Mouse (Mus musculus) brown adipose tissue, adult 24 weeks (tissue): ENCODE results near the gene Utp20. TPM values are rescaled to one million over a fixed set of nuclear protein-coding genes. Genes with fewer than 3 reads are reported as not detected.
A peak's percentile ranks its signal among the peaks of the same experiment; 100 is the strongest.
"Not testable (repeated sequence)": the region's sequence is repeated elsewhere in the genome, so short reads cannot be mapped to it uniquely, and the experiment has no call there.

Source experiments
- H3K27ac ChIP-seq: fragments of 200-500 bp; replicated peaks from 2 replicates; pipeline ENCODE4 v1.5.1; 2012; ENCODE audit warnings: low read depth, mild to moderate bottlenecking, low read length
- H3K4me1 ChIP-seq: fragments of 200-500 bp; 2 replicates; pipeline ENCODE4 v1.6.1; 2012; ENCODE audit warnings: low read length, mixed read lengths; ENCODE audit not compliant: control insufficient read depth, insufficient read depth, insufficient read length
- H3K4me3 ChIP-seq: fragments of 200-500 bp; 2 replicates; pipeline ENCODE4 v1.5.1; 2012; ENCODE audit warnings: low read depth, mild to moderate bottlenecking, low read length, moderate library complexity; ENCODE audit not compliant: insufficient read depth
- polyA plus RNA-seq: library from polyadenylated mRNA; stranded (reverse); fragments of >200 nt; gene quantifications from 2 replicates; pipeline ENCODE4 v1.2.4, GENCODE M21; 2012; ENCODE audit not compliant: missing spikeins, insufficient read depth, insufficient read length

The Utp20 gene
- polyA plus RNA-seq, 1 experiment = 4.4 TPM

DNA sequence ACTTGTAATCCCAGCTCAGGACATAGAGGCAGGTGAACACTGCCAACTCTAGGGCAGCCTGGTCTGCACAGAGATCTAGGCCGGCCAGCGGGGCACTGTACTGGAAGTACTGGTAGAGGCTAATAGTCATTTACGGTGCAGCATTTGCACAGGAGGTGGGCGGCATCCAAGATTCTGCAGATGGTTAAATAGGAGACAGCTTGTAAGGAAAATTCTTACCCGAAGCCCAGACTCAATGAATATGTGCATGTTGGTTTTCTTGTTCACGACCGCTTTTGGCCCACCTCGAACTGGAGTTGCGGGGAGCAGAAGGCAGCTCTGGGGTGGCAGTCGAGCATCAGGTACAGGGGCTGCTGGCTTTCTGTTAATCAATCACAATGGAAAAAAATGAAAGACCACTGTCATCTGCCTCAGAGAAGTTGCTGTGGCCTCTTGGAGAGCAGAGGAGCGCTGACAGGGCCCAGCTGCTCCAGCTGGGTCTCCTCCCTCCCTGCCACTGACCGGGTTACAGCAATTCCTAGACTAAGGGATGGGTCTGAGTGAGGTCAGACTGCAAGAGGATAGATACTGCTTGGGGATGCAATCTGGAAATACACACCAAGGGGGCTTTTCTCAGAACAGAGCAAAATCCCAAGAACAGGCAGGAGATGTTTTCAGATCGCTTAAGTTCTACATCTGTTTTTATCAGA lies 64.9 kb downstream of the Utp20 start:
- Histone ChIP-seq H3K4me3 (no peak overlapping the region), H3K4me1 (no peaks in the 10 kb centered on the region), H3K27ac (no peak overlapping the region)

DNA sequence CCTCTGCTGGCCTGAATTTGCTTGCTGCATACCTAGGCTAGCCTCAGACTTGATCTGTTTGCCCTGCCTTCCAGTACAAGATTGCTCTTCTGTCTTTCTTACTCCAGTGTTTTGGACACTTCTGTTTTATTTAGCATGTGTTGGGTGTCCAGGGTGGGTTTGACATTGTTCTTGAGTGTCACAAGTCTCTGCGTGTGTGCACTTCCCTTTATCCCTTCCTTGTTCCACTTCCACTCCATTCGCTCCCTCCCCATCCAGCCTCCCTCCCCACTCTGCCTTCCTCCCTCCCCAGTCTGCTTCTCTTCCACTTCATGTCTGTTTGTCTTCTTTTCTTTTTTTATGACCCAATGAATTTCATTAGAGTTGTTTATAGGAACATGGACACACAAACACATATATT lies 85.2 kb downstream of the Utp20 start:
- Histone ChIP-seq H3K4me3 (no peak overlapping the region), H3K27ac (no peak overlapping the region), H3K4me1 (no peaks in the 10 kb centered on the region)

DNA sequence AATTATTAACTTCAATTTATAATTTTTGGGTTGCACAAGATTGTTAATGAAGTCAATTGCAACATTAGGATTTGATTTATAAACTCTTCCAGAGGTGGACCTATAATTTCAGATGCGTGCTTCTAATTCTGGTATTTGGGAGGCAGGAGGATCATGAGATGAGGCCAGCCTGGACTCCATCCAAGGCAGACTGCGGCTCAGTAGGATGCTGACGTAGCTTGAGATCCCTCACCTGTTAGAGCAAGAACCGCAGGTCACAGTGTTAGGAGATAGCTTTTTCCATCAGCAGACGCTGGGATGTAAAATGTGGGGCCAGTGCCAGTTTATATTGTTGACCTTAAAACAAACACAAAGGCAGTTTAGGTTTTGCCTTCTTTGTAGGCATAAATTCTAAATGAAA lies 85.8 kb downstream of the Utp20 start:
- H3K27ac ChIP-seq = no peak overlapping the region
- no peaks in the 10 kb centered on the region for H3K4me1 ChIP-seq
- H3K4me3 ChIP-seq = no peak overlapping the region

DNA sequence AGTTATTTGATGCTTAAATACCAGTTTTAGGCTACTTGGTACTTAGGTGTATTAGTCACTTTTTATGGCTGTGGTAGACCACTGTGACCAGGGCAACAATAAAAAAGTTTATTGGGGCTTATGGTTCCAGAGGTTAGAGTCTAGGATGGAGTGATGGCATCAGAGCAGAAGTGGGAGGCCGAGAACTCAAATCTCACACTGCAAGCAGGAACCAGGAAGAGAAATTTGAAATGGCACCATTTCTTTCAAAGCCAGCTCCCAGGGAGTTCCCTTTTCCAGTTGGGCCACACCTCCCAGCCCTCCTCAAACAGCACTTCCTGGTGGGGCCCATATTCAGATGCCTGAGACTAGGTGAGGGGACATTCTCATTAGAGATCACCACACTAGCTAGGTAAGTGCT lies 86.8 kb downstream of the Utp20 start:
- Histone ChIP-seq H3K4me3 (no peak overlapping the region), H3K4me1 (no peaks in the 10 kb centered on the region), H3K27ac (no peak overlapping the region)

DNA sequence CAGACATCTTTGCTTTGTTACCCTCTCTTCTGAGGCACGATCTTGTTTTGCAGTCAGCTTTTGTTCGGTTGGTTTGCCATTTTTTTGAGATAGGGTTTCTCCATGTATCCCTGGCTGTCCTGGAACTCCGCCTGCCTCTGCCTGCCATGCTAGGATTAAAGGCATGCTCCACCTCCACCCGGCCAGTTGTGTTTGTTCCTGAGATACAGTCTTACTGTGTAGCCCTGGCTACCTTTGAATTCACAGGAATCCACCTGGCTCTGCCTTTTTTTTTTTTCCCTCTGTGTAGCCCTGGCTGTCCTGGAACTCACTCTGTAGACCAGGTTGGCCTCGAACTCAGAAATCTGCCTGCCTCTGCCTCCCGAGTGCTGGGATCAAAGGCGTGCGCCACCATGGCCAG lies 87.5 kb downstream of the Utp20 start:
- not testable (repeated sequence) for H3K4me1 ChIP-seq, H3K27ac ChIP-seq, H3K4me3 ChIP-seq

DNA sequence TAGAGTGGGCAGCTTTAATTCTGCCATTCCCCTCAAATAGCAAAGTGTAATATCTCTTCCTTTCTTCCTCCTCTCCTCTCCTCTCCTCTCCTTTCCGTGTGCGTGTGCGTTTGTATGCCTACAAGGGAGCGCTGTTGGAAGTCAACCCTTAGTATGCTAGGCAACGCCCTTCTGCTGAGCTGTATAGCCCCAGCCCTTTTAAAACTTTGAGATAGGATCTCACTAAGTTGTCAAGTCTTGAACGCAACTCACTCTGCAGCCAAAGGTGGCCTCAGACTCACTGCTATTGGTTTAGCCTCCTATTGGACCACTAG lies 94.3 kb downstream of the Utp20 start:
- Histone ChIP-seq H3K4me3 (peak overlapping the region; percentile 92), H3K4me1 (peaks cover 9% of the 10 kb centered on the region; the same call in 1 of the 2 replicates), H3K27ac (no peak overlapping the region; the same call in 1 of the 2 replicates)

DNA sequence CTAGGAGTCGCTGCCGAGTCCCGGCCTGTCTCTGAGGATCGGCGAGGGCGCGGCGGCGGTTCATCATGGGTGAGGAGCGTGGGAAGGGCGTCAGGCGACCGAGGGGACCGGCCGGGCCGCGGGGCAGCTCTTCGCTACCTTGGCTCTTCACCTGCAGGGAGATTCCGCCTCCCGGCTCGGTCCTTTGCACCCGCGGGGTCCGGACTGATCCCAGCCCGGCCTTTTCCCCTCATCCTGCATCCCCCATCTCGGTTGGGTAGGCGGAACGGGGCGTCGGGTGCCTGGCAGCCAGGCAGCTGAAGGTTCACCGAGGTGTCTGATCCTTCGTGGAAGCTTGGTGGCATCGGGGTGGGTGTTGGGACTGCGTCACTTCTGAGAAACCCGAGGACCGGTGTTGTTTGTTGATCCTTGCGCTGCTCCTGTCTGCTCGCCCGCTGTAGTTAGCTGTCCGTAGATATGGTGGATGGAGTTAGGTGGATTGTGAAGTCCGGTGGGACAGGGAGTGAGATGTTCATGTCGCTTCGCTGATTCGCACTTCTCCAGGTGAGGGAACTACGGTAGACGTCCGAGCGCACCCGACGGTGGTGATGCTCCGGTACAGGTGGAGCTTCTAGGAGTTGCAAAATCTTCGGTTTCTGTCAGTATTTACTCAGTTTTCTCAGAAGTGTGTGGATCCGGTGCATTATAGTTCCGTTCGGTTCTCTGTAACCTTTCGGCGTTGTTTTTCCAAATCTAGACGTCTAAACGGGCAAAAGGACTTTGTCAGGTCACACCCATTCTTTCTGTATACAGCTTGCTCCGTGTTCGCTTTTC lies 94.9 kb downstream of the Utp20 start:
- Histone ChIP-seq H3K4me3 (peak overlapping the region; percentile 92), H3K4me1 (peaks cover 9% of the 10 kb centered on the region; the same call in 1 of the 2 replicates), H3K27ac (peak overlapping the region; percentile 71)

DNA sequence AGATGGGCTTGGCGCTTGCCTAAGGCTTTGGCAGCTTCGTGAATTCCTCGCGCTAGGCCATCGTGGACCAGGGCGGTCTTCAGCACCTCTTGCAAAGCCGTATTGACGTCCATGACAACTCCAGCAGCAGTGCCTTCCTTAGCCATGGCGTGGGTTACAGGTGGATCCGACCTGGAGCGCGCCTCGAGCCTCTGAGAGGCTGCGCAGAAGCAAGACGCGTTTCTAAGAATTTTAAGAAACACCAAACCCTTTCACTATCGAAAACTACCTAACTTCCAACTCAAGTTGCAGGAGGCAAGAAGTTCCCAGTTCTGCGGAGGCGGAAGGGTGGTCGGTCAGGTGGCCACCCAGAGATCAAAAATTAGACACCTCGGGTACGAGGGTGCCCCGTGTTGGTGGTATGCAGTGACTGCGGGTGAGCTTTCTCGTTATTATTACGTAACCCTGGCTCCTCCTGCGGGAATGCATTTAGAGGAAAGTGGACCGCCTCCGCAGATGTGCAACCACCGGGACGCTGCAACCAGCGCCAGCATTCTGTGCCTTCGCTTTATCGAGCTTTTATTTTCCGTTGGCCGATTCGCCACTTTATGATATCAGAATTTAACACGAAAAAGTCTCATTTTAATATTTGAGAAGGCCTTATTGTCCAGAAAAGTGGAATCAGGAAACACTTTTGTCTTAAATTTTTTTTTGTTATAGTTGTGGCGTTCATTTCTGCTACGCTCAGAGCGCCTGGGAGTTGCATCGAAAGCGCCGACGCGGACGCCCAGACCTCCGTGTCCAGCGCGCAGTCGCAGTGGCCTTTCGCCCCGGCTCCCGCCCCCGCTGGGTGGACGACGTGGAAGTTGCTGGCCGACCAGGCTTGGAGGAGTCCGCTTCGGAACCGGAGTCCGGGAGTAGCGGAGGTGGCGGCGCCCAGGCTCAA lies 95.8 kb downstream of the Utp20 start, which contains the start of gene Arl1:
TSS of gene Arl1 (plus strand) at position 288 of the 925 bp plus-strand sequence.
- peaks cover 9% of the 10 kb centered on the region; the same call in 1 of the 2 replicates for H3K4me1 ChIP-seq
- peak within 1 kb of the TSS; percentile 92 for H3K4me3 ChIP-seq

DNA sequence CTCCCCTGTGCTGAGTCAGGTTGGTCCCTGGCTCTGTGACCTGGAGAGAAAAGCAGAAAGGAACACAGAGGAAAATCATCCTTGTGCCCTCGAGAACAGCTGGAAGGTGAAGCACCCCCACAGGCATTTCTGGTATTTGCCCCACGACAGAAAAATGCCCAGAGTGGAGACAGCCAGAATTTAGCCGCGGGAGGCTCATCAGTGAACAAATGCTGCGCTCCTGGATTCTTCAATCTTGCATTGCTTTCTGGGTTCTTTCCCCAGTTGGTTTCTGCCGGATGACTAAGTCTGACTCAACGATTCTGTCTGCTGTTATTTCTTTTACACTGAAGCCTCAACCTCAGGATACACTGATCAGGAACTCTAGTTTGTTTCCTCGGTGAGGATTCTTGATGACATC lies 98.4 kb downstream of the Utp20 start:
- Histone ChIP-seq H3K4me3 (no peak overlapping the region), H3K27ac (no peak overlapping the region), H3K4me1 (peaks cover 9% of the 10 kb centered on the region; the same call in 1 of the 2 replicates)

More for the DNA sequence above, 95.8 kb downstream of the Utp20 start, which contains the start of gene Arl1:
- peak within 1 kb of the TSS; percentile 81 for H3K27ac ChIP-seq

DNA sequence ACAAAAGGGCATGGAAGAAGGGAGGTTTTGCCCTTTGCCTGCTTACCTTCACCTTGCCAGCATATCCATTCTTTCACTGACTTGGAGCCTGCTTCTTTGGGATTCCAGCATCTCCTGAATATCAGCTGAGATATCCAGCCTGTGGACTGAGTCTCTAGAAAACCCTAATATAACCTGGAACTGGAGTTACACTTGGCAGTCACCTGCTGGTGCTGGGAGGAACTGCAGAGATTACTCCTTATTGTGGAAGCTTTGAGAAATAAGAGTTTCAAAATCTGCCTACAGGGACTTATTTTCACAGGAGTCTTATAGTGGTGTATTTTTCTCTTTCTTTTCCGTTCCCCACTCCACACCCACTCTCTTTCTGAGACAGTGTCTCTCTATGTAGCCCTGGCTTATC lies 99.5 kb downstream of the Utp20 start:
- H3K27ac ChIP-seq = no peak overlapping the region
- H3K4me3 ChIP-seq = no peak overlapping the region
- peaks cover 5% of the 10 kb centered on the region; the same call in 1 of the 2 replicates for H3K4me1 ChIP-seq

DNA sequence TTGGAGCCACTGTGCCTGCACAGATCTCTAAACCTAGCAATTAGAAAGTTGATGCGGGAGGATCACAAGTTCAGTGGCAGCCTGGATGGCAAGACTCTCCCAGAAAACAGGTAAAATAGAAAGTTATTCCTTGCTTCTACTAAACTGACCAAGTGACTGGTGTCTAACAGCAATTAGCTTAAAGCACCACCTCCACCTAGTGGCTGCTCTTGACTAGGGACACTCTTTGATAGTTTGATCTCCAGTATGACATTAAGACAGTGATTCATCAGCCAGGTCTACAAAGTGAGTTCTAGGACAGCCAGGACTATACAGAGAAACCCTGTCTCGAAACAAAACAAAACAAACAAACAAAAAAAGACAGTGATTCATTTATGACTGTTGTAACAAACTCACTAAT lies 101.3 kb downstream of the Utp20 start:
- Histone ChIP-seq H3K27ac (no peak overlapping the region), H3K4me1 (peaks cover 2% of the 10 kb centered on the region; the same call in 1 of the 2 replicates), H3K4me3 (no peak overlapping the region)

DNA sequence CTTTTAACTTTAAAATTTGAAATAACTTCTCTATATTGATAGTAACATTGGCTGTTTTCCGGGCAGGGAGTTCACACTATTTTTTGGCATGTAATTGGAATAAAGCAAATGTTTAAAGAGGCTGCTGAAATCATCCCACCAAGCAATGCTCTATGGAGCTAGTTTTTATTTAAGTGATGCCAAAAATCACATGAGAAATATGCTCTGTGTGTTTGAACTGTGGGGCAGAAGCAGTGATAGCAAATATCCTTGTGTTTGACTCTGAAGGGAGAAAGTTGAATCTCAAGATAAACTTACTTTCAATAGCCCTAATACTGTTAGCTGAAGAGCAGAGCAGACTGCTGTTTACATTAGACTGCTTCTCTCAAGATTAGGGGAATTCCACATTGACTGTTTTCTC lies 107.0 kb downstream of the Utp20 start:
- H3K4me1 ChIP-seq = no peaks in the 10 kb centered on the region
- H3K4me3 ChIP-seq = no peak overlapping the region
- no peak overlapping the region for H3K27ac ChIP-seq

DNA sequence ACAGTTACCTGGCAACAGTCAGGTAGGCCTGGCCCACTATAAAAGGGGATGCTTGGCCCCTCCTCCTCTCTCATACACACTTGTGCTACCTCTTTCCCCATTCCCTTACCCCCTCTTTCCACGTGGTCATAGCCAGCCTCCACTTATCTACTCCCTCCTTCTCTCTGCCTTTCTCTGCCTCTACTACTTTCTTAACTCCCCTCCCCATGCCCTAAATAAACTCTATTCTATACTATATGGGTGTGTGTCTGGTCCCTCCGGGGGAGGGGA lies 108.9 kb downstream of the Utp20 start:
- H3K27ac ChIP-seq = no peak overlapping the region
- no peak overlapping the region for H3K4me3 ChIP-seq
- no peaks in the 10 kb centered on the region for H3K4me1 ChIP-seq

DNA sequence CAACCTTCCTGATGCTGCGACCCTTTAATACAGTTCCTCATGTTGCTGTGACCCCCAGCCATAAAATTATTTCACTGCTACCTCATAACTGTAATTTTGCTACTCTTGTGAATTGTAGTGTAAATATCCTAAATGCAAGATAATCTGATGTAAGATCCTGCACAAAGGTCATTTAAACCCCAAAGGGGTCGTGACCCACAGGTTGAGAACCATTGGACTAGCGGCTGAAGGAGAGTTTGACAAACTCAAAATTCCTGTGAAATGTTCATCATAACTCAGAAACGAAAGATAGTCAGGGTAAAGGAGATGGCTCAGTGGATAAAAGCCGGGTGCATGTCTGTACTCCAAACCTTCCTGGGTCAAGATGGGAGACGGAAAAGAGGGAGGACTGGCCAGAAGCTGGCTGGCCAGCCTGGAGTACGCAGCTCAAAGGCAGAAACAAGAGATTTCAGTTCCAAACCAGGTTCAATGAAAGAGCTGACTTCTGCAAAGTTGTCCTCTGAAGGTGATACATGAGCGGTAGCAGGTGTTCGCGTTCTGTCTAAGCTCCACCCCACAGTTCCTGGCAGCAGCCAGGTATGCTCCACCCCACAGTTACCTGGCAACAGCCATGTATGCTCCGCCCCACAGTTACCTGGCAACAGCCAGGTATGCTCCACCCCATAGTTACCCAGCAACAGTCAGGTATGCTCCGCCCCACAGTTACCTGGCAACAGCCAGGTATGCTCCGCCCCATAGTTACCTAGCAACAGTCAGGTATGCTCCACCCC lies 109.4 kb downstream of the Utp20 start:
- H3K4me1 ChIP-seq = no peaks in the 10 kb centered on the region
- H3K27ac ChIP-seq = no peak overlapping the region
- no peak overlapping the region for H3K4me3 ChIP-seq
